ENCODE assay signal across 24 mouse cellular contexts in genomic region chr7:130068316-130068715, GRCm38 (mm10).
A peak's percentile ranks its signal among the peaks of the same experiment; 100 is the strongest.
DNase-seq lines count a peak whose midpoint lies in the region; ATAC-seq and TF ChIP-seq lines count a peak whose summit lies in the region.
"Had no signal": no experiment of that assay in that cellular context is flagged by ENCODE, and none has a peak within 500 bp of the region (broad histone marks: within the 10 kb centered on the region; RNA-seq: fewer than 3 reads in every experiment).

No protein-coding gene starts in this region.

- no peak overlapping the region for H3K9ac ChIP-seq in lung, embryonic 16.5 days (ENCODE audit: low read length)
- H3K9ac ChIP-seq in forebrain, embryonic 16.5 days (replicated peaks; ENCODE audit: low read depth, low read length), result no peak overlapping the region
- H3K9ac ChIP-seq: embryonic facial prominence, embryonic 12.5 days; forebrain, embryonic 13.5 days had no signal

- no peaks in the 10 kb centered on the region for H3K9me3 ChIP-seq in lung, embryonic 16.5 days (ENCODE audit: control insufficient read depth, low read length)
- no peaks in the 10 kb centered on the region for H3K9me3 ChIP-seq in forebrain, embryonic 16.5 days (ENCODE audit: control insufficient read depth, low read length)
- H3K9me3 ChIP-seq: embryonic facial prominence, embryonic 10.5 days; embryonic facial prominence, embryonic 12.5 days; forebrain, embryonic 13.5 days had no signal

- no peak overlapping the region for H3K4me3 ChIP-seq in lung, embryonic 16.5 days (ENCODE audit: low read length)
- no peak overlapping the region for H3K4me3 ChIP-seq in lung, adult 2 months (replicated peaks; ENCODE audit: extremely low read depth, low read depth, low read length)
- H3K4me3 ChIP-seq in forebrain, embryonic 16.5 days (replicated peaks; ENCODE audit: low read length), result no peak overlapping the region
- H3K4me3 ChIP-seq: embryonic facial prominence, embryonic 10.5 days; embryonic facial prominence, embryonic 12.5 days; forebrain, embryonic 13.5 days had no signal

- TF ChIP-seq POLR2A in lung, adult 2 months (IDR thresholded peaks at IDR 0.05; ENCODE audit: borderline replicate concordance, extremely low read depth, low read depth, low read length), result no peak

- 46% methylated on average over 3 of the region's 3 CpGs for WGBS in lung, embryonic 16.5 days
- WGBS in lung, adult 2 months, result 50% methylated on average over 3 of the region's 3 CpGs
- WGBS in forebrain, embryonic 16.5 days, result 80% methylated on average over 3 of the region's 3 CpGs

- H3K36me3 ChIP-seq in lung, embryonic 16.5 days (ENCODE audit: control insufficient read depth, insufficient read depth, low read length), result no peaks in the 10 kb centered on the region
- H3K36me3 ChIP-seq in forebrain, embryonic 16.5 days (ENCODE audit: control insufficient read depth, insufficient read depth), result no peaks in the 10 kb centered on the region
- H3K36me3 ChIP-seq: embryonic facial prominence, embryonic 10.5 days; embryonic facial prominence, embryonic 12.5 days; G1E had no signal

- no peak for TF ChIP-seq CTCF in lung, adult 2 months (IDR thresholded peaks at IDR 0.05; ENCODE audit: insufficient read depth, low read length)

- DNase-seq in heart, adult 11 months, result peak; percentile 33
- DNase-seq in heart, adult 8-10 months (ENCODE audit: low spot score), result no peak
- DNase-seq in lung, adult 2 months, result no peak
- peak; percentile 77 for DNase-seq in lung, postnatal 25 days (ENCODE audit: low spot score)
- DNase-seq in lung, postnatal 4 days, result peak; percentile 19 to 29
- DNase-seq in right cerebral cortex, postnatal 4 days, result no peak
- DNase-seq: adrenal gland, adult 8-10 months; adrenal gland, postnatal 14 days; adrenal gland, postnatal 36 days; B cell, adult 2 months; cerebellum, adult 11-12 months; cerebellum, adult 2 months; cerebellum, adult 9-10 months; cerebellum, postnatal 10 days; cerebellum, postnatal 25 days had no signal

- 0 out of 2 replicates have a peak overlapping the region, but pooled peaks have one; percentile 22 for H3K27ac ChIP-seq in lung, embryonic 16.5 days (ENCODE audit: low read length)
- H3K27ac ChIP-seq in forebrain, embryonic 16.5 days (ENCODE audit: low read length), result no peak overlapping the region
- H3K27ac ChIP-seq: embryonic facial prominence, embryonic 10.5 days; embryonic facial prominence, embryonic 12.5 days; forebrain, embryonic 13.5 days had no signal

- no peaks in the 10 kb centered on the region for H3K27me3 ChIP-seq in lung, embryonic 16.5 days (ENCODE audit: control insufficient read depth, insufficient read depth, low read depth, low read length)
- no peaks in the 10 kb centered on the region for H3K27me3 ChIP-seq in forebrain, embryonic 16.5 days (replicated peaks; ENCODE audit: control insufficient read depth, insufficient read depth, low read length)
- H3K27me3 ChIP-seq: embryonic facial prominence, embryonic 12.5 days; forebrain, embryonic 13.5 days; Patski had no signal

- peaks cover 12% of the 10 kb centered on the region for H3K4me1 ChIP-seq in lung, embryonic 16.5 days (replicated peaks; ENCODE audit: control insufficient read depth, insufficient read depth, low read length)
- peaks cover 6% of the 10 kb centered on the region for H3K4me1 ChIP-seq in lung, adult 2 months (ENCODE audit: control insufficient read depth, insufficient read depth, low read length)
- peaks cover 3% of the 10 kb centered on the region for H3K4me1 ChIP-seq in forebrain, embryonic 16.5 days (replicated peaks; ENCODE audit: control insufficient read depth, insufficient read depth, low read length)

- 0 out of 2 replicates have a peak, but pooled peaks have one; percentile 4 for ATAC-seq in lung, embryonic 16.5 days (ENCODE audit: low read depth)
- no peak for ATAC-seq in forebrain, embryonic 16.5 days
- ATAC-seq: activated CD4-positive, CD25-positive, alpha-beta regulatory T cell, adult 4 months; CD4-positive, CD25-positive, alpha-beta regulatory T cell, adult 4 months; forebrain, embryonic 13.5 days; Patski had no signal

- H3K4me2 ChIP-seq in lung, embryonic 16.5 days (ENCODE audit: low read depth, low read length), result no peak overlapping the region
- H3K4me2 ChIP-seq in forebrain, embryonic 16.5 days (ENCODE audit: low read length), result no peak overlapping the region
- H3K4me2 ChIP-seq: embryonic facial prominence, embryonic 12.5 days; forebrain, embryonic 13.5 days had no signal

Comparison
In these comparisons a context has a peak if more than half of its experiments do, and no peak if none do; other contexts are left out.
1. DNase-seq: peak in heart, adult 11 months (single experiment), lung, postnatal 25 days (single experiment) and lung, postnatal 4 days (2 of 2); none in heart, adult 8-10 months (single experiment), lung, adult 2 months (single experiment) and right cerebral cortex, postnatal 4 days (single experiment).